Mouse (Mus musculus) embryonic facial prominence, embryonic 13.5 days (tissue): Measurements from ENCODE around the gene Mb21d2. TPM values are rescaled to one million over a fixed set of nuclear protein-coding genes. Genes with fewer than 3 reads are reported as not detected.

ENCODE experiments used
- ATAC-seq: fragments of 200-750 bp; cut with Nextera tagmentation; 2 replicates; pipeline ENCODE4 v1.8.0; 2017; ENCODE audit warnings: low read depth; ENCODE audit not compliant: insufficient number of reproducible peaks, insufficient read depth, low FRiP score, low TSS enrichment
- H3K27ac ChIP-seq: fragments of 300-500 bp; sonication (generic); 2 replicates; pipeline ENCODE4 v1.5.1; 2015; ENCODE audit warnings: moderate library complexity, mild to moderate bottlenecking, inconsistent platforms
- H3K27me3 ChIP-seq: fragments of 300-500 bp; sonication (generic); 2 replicates; pipeline ENCODE4 v1.6.1; 2015; ENCODE audit warnings: mild to moderate bottlenecking, inconsistent platforms
- H3K36me3 ChIP-seq: fragments of 300-500 bp; sonication (generic); 2 replicates; pipeline ENCODE4 v1.6.1; 2015; ENCODE audit warnings: mild to moderate bottlenecking, inconsistent platforms
- H3K4me1 ChIP-seq: fragments of 300-500 bp; sonication (generic); 2 replicates; pipeline ENCODE4 v1.6.1; 2015; ENCODE audit warnings: inconsistent platforms
- H3K4me2 ChIP-seq: fragments of 300-500 bp; sonication (generic); 2 replicates; pipeline ENCODE4 v1.6.1; 2015; ENCODE audit warnings: moderate library complexity, mild to moderate bottlenecking, inconsistent platforms
- H3K4me3 ChIP-seq: fragments of 300-500 bp; sonication (generic); 2 replicates; pipeline ENCODE4 v1.5.1; 2015; ENCODE audit warnings: mild to moderate bottlenecking, inconsistent platforms
- H3K9ac ChIP-seq: fragments of 300-500 bp; sonication (generic); 2 replicates; pipeline ENCODE4 v1.6.1; 2015; ENCODE audit warnings: mild to moderate bottlenecking, inconsistent platforms
- H3K9me3 ChIP-seq: fragments of 300-500 bp; sonication (generic); 2 replicates; pipeline ENCODE4 v1.6.1; 2016; ENCODE audit warnings: inconsistent platforms
- WGBS: fragments of 180-500 bp; shearing (Covaris S2); methylation state at CpG from one replicate; pipeline ENCODE4 v1.1.7; 2015; ENCODE audit warnings: mixed read lengths; 5-methylcytosine and 5-hydroxymethylcytosine counted together
- polyA plus RNA-seq: library from polyadenylated mRNA; unstranded; fragments of >200 nt; fragmentation: Nextera tagmentation; extraction: Ambion mirVana; gene quantifications from 2 replicates; pipeline ENCODE4 v1.2.1, GENCODE M21; 2015

Gene Mb21d2
- polyA plus RNA-seq = 5.8 and 6.4 TPM in 2 replicates

- Histone ChIP-seq H3K4me1 (peaks cover 15% of the 10 kb centered on the region), H3K27ac (peak within 1 kb of the TSS; percentile 88), H3K4me3 (peak within 1 kb of the TSS; percentile 82), H3K9me3 (no peaks in the 10 kb centered on the region), H3K4me2 (peak within 1 kb of the TSS; percentile 78), H3K27me3 (no peaks in the 10 kb centered on the region; the same call in 1 of the 2 replicates), H3K36me3 (no peaks in the 10 kb centered on the region), H3K9ac (peak within 1 kb of the TSS; percentile 89)
- WGBS = under 1% methylated on average over 73 of the region's 73 CpGs
- ATAC-seq = peak; percentile 34; the same call in 1 of the 2 replicates
Observed at GRCm38 (mm10) chr16:28928815-28929685, at the start of gene Mb21d2. Mb21d2 (minus strand) TSS chr16:28929673.

GRCm38 (mm10) chr16:28966236-28966635 is 36.8 kb upstream of the Mb21d2 start:
- H3K27me3 ChIP-seq = no peaks in the 10 kb centered on the region
- H3K4me3 ChIP-seq = no peak overlapping the region
- 74% methylated on average over 2 of the region's 2 CpGs for WGBS
- no peaks in the 10 kb centered on the region for H3K4me1 ChIP-seq
- no peak overlapping the region for H3K27ac ChIP-seq
- no peaks in the 10 kb centered on the region for H3K36me3 ChIP-seq
- H3K9me3 ChIP-seq = no peaks in the 10 kb centered on the region
- no peak overlapping the region for H3K9ac ChIP-seq
- no peak for ATAC-seq
- no peak overlapping the region for H3K4me2 ChIP-seq

- H3K9ac ChIP-seq = no peak overlapping the region
- H3K4me3 ChIP-seq = no peak overlapping the region
- H3K27ac ChIP-seq = no peak overlapping the region
- H3K9me3 ChIP-seq = no peaks in the 10 kb centered on the region
- no peak for ATAC-seq
- no peaks in the 10 kb centered on the region for H3K36me3 ChIP-seq
- H3K4me1 ChIP-seq = no peaks in the 10 kb centered on the region
- 77% methylated on average over 4 of the region's 4 CpGs for WGBS
- no peak overlapping the region for H3K4me2 ChIP-seq
- no peaks in the 10 kb centered on the region for H3K27me3 ChIP-seq
Observed at GRCm38 (mm10) chr16:28964048-28964447, 34.6 kb upstream of the Mb21d2 start.

- ATAC-seq = no peak
- no peak overlapping the region for H3K9ac ChIP-seq
- H3K27me3 ChIP-seq = no peaks in the 10 kb centered on the region
- H3K4me1 ChIP-seq = no peaks in the 10 kb centered on the region
- H3K4me3 ChIP-seq = no peak overlapping the region
- H3K9me3 ChIP-seq = no peaks in the 10 kb centered on the region
- H3K27ac ChIP-seq = no peak overlapping the region
- no peaks in the 10 kb centered on the region for H3K36me3 ChIP-seq
- H3K4me2 ChIP-seq = no peak overlapping the region
Observed at GRCm38 (mm10) chr16:28962987-28963386, 33.5 kb upstream of the Mb21d2 start.

GRCm38 (mm10) chr16:28949810-28950209 is 20.3 kb upstream of the Mb21d2 start:
- H3K4me2 ChIP-seq = no peak overlapping the region
- no peaks in the 10 kb centered on the region for H3K27me3 ChIP-seq
- H3K9me3 ChIP-seq = no peaks in the 10 kb centered on the region
- WGBS = 77% methylated on average over 5 of the region's 5 CpGs
- no peak overlapping the region for H3K4me3 ChIP-seq
- no peak overlapping the region for H3K9ac ChIP-seq
- no peak overlapping the region for H3K27ac ChIP-seq
- H3K4me1 ChIP-seq = no peaks in the 10 kb centered on the region
- no peak for ATAC-seq
- H3K36me3 ChIP-seq = no peaks in the 10 kb centered on the region

GRCm38 (mm10) chr16:28943254-28943653 is 13.8 kb upstream of the Mb21d2 start:
- Histone ChIP-seq H3K27ac (no peak overlapping the region), H3K36me3 (no peaks in the 10 kb centered on the region), H3K9me3 (no peaks in the 10 kb centered on the region), H3K27me3 (no peaks in the 10 kb centered on the region), H3K9ac (no peak overlapping the region), H3K4me3 (no peak overlapping the region), H3K4me1 (no peaks in the 10 kb centered on the region), H3K4me2 (no peak overlapping the region)
- no peak for ATAC-seq
- WGBS = 67% methylated on average over 2 of the region's 2 CpGs

GRCm38 (mm10) chr16:28936181-28936792 is 6.8 kb upstream of the Mb21d2 start:
- ATAC-seq = no peak
- no peak overlapping the region for H3K9ac ChIP-seq
- H3K4me3 ChIP-seq = no peak overlapping the region
- no peaks in the 10 kb centered on the region for H3K9me3 ChIP-seq
- H3K4me2 ChIP-seq = no peak overlapping the region
- 38% methylated on average over 7 of the region's 7 CpGs for WGBS
- peaks cover 6% of the 10 kb centered on the region; the same call in 1 of the 2 replicates for H3K4me1 ChIP-seq
- H3K27me3 ChIP-seq = no peaks in the 10 kb centered on the region
- no peak overlapping the region; the same call in 1 of the 2 replicates for H3K27ac ChIP-seq
- H3K36me3 ChIP-seq = no peaks in the 10 kb centered on the region

- 75% methylated on average over 3 of the region's 3 CpGs for WGBS
- no peak overlapping the region for H3K4me3 ChIP-seq
- H3K27ac ChIP-seq = no peak overlapping the region
Observed at GRCm38 (mm10) chr16:28935701-28936100, 6.2 kb upstream of the Mb21d2 start.

GRCm38 (mm10) chr16:28931213-28931612 is 1.7 kb upstream of the Mb21d2 start:
- H3K9me3 ChIP-seq = no peaks in the 10 kb centered on the region
- H3K4me2 ChIP-seq = no peak overlapping the region
- no peak overlapping the region for H3K9ac ChIP-seq
- H3K4me1 ChIP-seq = peaks cover 17% of the 10 kb centered on the region
- H3K27ac ChIP-seq = no peak overlapping the region
- WGBS = 54% methylated on average over 2 of the region's 2 CpGs
- no peaks in the 10 kb centered on the region; the same call in 1 of the 2 replicates for H3K27me3 ChIP-seq
- no peak overlapping the region for H3K4me3 ChIP-seq
- no peaks in the 10 kb centered on the region for H3K36me3 ChIP-seq
- no peak for ATAC-seq

More at GRCm38 (mm10) chr16:28935701-28936100, 6.2 kb upstream of the Mb21d2 start:
- no peak for ATAC-seq
- no peak overlapping the region for H3K4me2 ChIP-seq
- no peaks in the 10 kb centered on the region for H3K9me3 ChIP-seq
- H3K36me3 ChIP-seq = no peaks in the 10 kb centered on the region
- no peak overlapping the region for H3K9ac ChIP-seq
- H3K27me3 ChIP-seq = no peaks in the 10 kb centered on the region; the same call in 1 of the 2 replicates
- H3K4me1 ChIP-seq = peaks cover 6% of the 10 kb centered on the region; the same call in 1 of the 2 replicates

GRCm38 (mm10) chr16:28930426-28930825 is 953 bp upstream of the Mb21d2 start:
- 7% methylated on average over 5 of the region's 5 CpGs for WGBS

GRCm38 (mm10) chr16:28929686-28930291 is 316 bp upstream of the Mb21d2 start:
- H3K9me3 ChIP-seq = no peaks in the 10 kb centered on the region
- H3K27me3 ChIP-seq = no peaks in the 10 kb centered on the region; the same call in 1 of the 2 replicates
- H3K27ac ChIP-seq = peak overlapping the region; percentile 88
- peak overlapping the region; percentile 82 for H3K4me3 ChIP-seq
- ATAC-seq = peak; percentile 59; the same call in 1 of the 2 replicates
- peak overlapping the region; percentile 89 for H3K9ac ChIP-seq
- no peaks in the 10 kb centered on the region for H3K36me3 ChIP-seq
- H3K4me2 ChIP-seq = peak overlapping the region; percentile 78
- WGBS = under 1% methylated on average over 63 of the region's 66 CpGs
- peaks cover 15% of the 10 kb centered on the region for H3K4me1 ChIP-seq

More at GRCm38 (mm10) chr16:28930426-28930825, 953 bp upstream of the Mb21d2 start:
- peaks cover 15% of the 10 kb centered on the region for H3K4me1 ChIP-seq
- H3K27ac ChIP-seq = no peak overlapping the region
- ATAC-seq = no peak
- no peaks in the 10 kb centered on the region; the same call in 1 of the 2 replicates for H3K27me3 ChIP-seq
- no peak overlapping the region for H3K9ac ChIP-seq
- H3K36me3 ChIP-seq = no peaks in the 10 kb centered on the region
- peak overlapping the region; percentile 78 for H3K4me2 ChIP-seq
- no peaks in the 10 kb centered on the region for H3K9me3 ChIP-seq
- peak overlapping the region; percentile 82 for H3K4me3 ChIP-seq
